Mouse (Mus musculus) spleen, adult 10 weeks (tissue): ENCODE results near the gene Gas6. TPM values are rescaled to one million over a fixed set of nuclear protein-coding genes. Genes with fewer than 3 reads are reported as not detected.

Source experiments
- polyA plus RNA-seq: library from polyadenylated mRNA; stranded (reverse); fragments of 350-450 nt; fragmentation: Illumina TruSeq; extraction: RNeasy Lipid Tissue Mini Kit (QIAGEN cat#74804); gene quantifications from one replicate; pipeline ENCODE4 v1.2.3, GENCODE M21; 2015; ENCODE audit warnings: low replicate concordance; ENCODE audit not compliant: insufficient read depth

Gas6 gene
- 22.2 TPM for polyA plus RNA-seq

GRCm38 (mm10) chr8:13493858-13494631 lies at the start of gene Gas6:
Gene Gas6 (minus strand): TSS chr8:13494490.

DNA sequence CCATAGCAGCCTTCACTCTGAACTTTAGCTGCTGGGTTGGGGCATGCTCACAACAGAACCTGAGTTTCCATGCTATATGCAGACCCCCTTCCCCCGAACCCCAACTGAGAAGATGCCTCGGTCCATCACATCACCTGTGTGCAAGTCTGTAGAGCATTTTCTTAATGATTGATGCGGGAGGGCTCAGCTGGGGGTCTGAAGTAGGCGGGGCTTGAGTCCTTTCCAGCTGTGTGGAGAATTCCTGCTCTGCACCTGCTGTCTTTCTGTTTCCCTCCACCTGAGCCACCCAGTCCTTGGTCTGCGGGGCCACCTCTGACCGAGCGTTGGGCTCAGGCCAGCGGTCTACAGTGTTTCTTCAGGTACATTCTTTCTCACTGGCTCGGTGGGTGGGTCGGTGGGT lies 59.4 kb downstream of the Gas6 start, which contains the start of gene Tmem255b:
Tmem255b (plus strand) TSS at position 301 of the 400 bp plus-strand sequence.

Other genes with a start within 250 kb of the Gas6 start
- gene Adprhl1, start 240.3 kb downstream of the Gas6 start, polyA plus RNA-seq, result not detected
- gene Dcun1d2, start 206.4 kb downstream of the Gas6 start, polyA plus RNA-seq, result 18.0 TPM
- 12.0 TPM for gene Tmco3, start 206.3 kb downstream of the Gas6 start, polyA plus RNA-seq
- gene Tfdp1, start 155.7 kb downstream of the Gas6 start, polyA plus RNA-seq, result 62.2 TPM
- not detected for gene Atp4b, start 97.7 kb downstream of the Gas6 start, polyA plus RNA-seq
- gene Grk1, start 89.4 kb downstream of the Gas6 start, polyA plus RNA-seq, result not detected
- 0.28 TPM for gene Tmem255b, start 59.3 kb downstream of the Gas6 start, polyA plus RNA-seq
- not detected for gene 1700029H14Rik, start 68.0 kb upstream of the Gas6 start, polyA plus RNA-seq
- gene Rasa3, start 183.1 kb upstream of the Gas6 start, polyA plus RNA-seq, result 140 TPM
- gene Cfap97d2, start 211.4 kb upstream of the Gas6 start, polyA plus RNA-seq, result not detected